14 mouse cellular contexts compared by ENCODE assay signal in genomic region chr16:85699329-85699728, GRCm38 (mm10).
DNase-seq lines count a peak whose midpoint lies in the region.
"Had no signal": no experiment of that assay in that cellular context is flagged by ENCODE, and none has a peak within 500 bp of the region (broad histone marks: within the 10 kb centered on the region; RNA-seq: fewer than 3 reads in every experiment).

No protein-coding gene starts in this region.

- peak; percentile 14 for DNase-seq in cerebellum, adult 8-10 months
- DNase-seq in cerebellum, postnatal 10 days: no peak
- peak; percentile 18 for DNase-seq in right cerebral cortex, adult 18-20 months
- no peak for DNase-seq in right cerebral cortex, postnatal 36 days (ENCODE audit: low spot score in 2 of 2)
- DNase-seq in telencephalon, adult 2 months (ENCODE audit: low read depth, low spot score): peak; percentile 54
- DNase-seq in adrenal gland, adult 2 months: no peak
- DNase-seq: adrenal gland, postnatal 10 days; adrenal gland, postnatal 36 days; cerebellum, adult 11-12 months; gastrocnemius, postnatal 25 days; heart, adult 18-20 months; heart, postnatal 10 days; heart, postnatal 36 days; kidney, adult 11 months had no signal

Comparison
In these comparisons a context has a peak if more than half of its experiments do, and no peak if none do; other contexts are left out.
1. DNase-seq: peak in cerebellum, adult 8-10 months (single experiment), right cerebral cortex, adult 18-20 months (single experiment) and telencephalon, adult 2 months (single experiment); none in cerebellum, postnatal 10 days (0 of 2), right cerebral cortex, postnatal 36 days (0 of 2) and adrenal gland, adult 2 months (single experiment).